Mouse (Mus musculus): Measurements from ENCODE around the gene Nf1.

GRCm38 (mm10) chr11:79316807-79317345 is 22.6 kb upstream of the Nf1 start:
- TF ChIP-seq CTCF (IDR thresholded peaks at IDR 0.05), result no peak
- TF ChIP-seq EP300 (IDR thresholded peaks at IDR 0.05), result no peak
